Mouse (Mus musculus): ENCODE results near the gene Ccnd2.

- no peak for TF ChIP-seq CTCF (IDR thresholded peaks at IDR 0.05; ENCODE audit: low read depth)
- TF ChIP-seq EP300 (optimal IDR thresholded peaks at IDR 0.05), result no peak
These were observed 6.4 kb downstream of the Ccnd2 start for GRCm38 (mm10) chr6:127145464-127146190.
